Mouse (Mus musculus) kidney, postnatal 0 days (tissue): ENCODE data around the gene Gm12166. TPM values are rescaled to one million over a fixed set of nuclear protein-coding genes. Genes with fewer than 3 reads are reported as not detected.

Experiments used
- ATAC-seq: fragments of 200-750 bp; cut with Nextera tagmentation; replicated peaks from 2 replicates; pipeline ENCODE4 v1.8.0; 2017; ENCODE audit warnings: low read depth, moderate number of reproducible peaks, moderate TSS enrichment, moderate library complexity; ENCODE audit not compliant: low FRiP score
- DNase-seq: peaks from one replicate; pipeline ENCODE4 v3.0.0-alpha.2; 2016; ENCODE audit warnings: low spot score
- H3K27ac ChIP-seq: fragments of 300-500 bp; sonication (generic); 2 replicates; pipeline ENCODE4 v1.5.1; 2014; ENCODE audit warnings: mild to moderate bottlenecking
- H3K27me3 ChIP-seq: fragments of 300-500 bp; sonication (generic); 2 replicates; pipeline ENCODE4 v1.6.1; 2014; ENCODE audit warnings: low read length, mixed read lengths; ENCODE audit not compliant: insufficient read depth
- H3K36me3 ChIP-seq: fragments of 300-500 bp; sonication (generic); 2 replicates; pipeline ENCODE4 v1.6.1; 2014; ENCODE audit warnings: low read length, mixed read lengths; ENCODE audit not compliant: insufficient read depth
- H3K4me1 ChIP-seq: fragments of 300-500 bp; sonication (generic); replicated peaks from 2 replicates; pipeline ENCODE4 v1.6.1; 2014; ENCODE audit warnings: antibody characterized with exemption, low read length, mixed read lengths; ENCODE audit not compliant: insufficient read depth
- H3K4me2 ChIP-seq: fragments of 300-500 bp; sonication (generic); 2 replicates; pipeline ENCODE4 v1.6.1; 2014; ENCODE audit warnings: mild to moderate bottlenecking, low read length, moderate library complexity, mixed read lengths
- H3K4me3 ChIP-seq: fragments of 300-500 bp; sonication (generic); replicated peaks from 2 replicates; pipeline ENCODE4 v1.5.1; 2014; ENCODE audit warnings: low read depth, low read length
- H3K9ac ChIP-seq: fragments of 300-500 bp; sonication (generic); 2 replicates; pipeline ENCODE4 v1.6.1; 2014; ENCODE audit warnings: low read depth, low read length
- H3K9me3 ChIP-seq: fragments of 300-500 bp; sonication (generic); replicated peaks from 2 replicates; pipeline ENCODE4 v1.6.1; 2016; ENCODE audit warnings: low read length, inconsistent platforms, mixed read lengths
- CTCF ChIP-seq: IDR thresholded peaks from 2 replicates; pipeline ENCODE4 v1.5.1; 2016; ENCODE audit warnings: antibody characterized with exemption, low read depth, mild to moderate bottlenecking, moderate library complexity
- WGBS: fragments of 180-500 bp; shearing (Covaris S2); extraction: QIAGEN DNeasy Blood & Tissue Kit; methylation state at CpG from one replicate; pipeline ENCODE4 v1.1.7; 2014; 5-methylcytosine and 5-hydroxymethylcytosine counted together
- polyA plus RNA-seq: library from polyadenylated mRNA; unstranded; fragments of >200 nt; fragmentation: Nextera tagmentation; extraction: Ambion mirVana; gene quantifications from 2 replicates; pipeline ENCODE4 v1.2.1, GENCODE M21; 2015

Gene Gm12166
- polyA plus RNA-seq, 1 experiment from 2014 or later, result 6.0 TPM

DNA sequence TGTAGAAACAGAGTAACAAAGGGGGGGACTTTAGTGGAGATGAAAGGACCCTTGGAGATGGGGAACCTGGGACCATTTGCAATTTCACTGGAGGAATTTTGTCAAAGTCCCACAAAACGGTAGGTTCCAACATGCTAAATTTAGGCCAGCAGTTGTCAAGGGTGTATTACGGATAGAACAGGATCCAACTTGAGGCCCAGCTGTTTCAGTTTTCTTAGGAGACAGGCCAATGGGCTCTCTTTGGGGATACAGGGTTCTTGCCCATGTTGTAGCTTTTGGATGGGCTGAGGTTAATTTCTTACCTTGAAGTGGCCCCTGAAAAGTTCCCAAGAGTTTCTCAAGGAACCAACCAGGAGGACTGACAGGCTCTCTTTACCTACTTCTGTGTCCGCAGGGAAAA, 4.9 kb downstream of the Gm12166 start:
- H3K27me3 ChIP-seq, result no peaks in the 10 kb centered on the region
- 88% methylated on average over 3 of the region's 3 CpGs for WGBS
- no peaks in the 10 kb centered on the region for H3K9me3 ChIP-seq
- no peaks in the 10 kb centered on the region for H3K36me3 ChIP-seq
- no peaks in the 10 kb centered on the region for H3K4me1 ChIP-seq
- H3K4me2 ChIP-seq, result no peak overlapping the region
- no peak overlapping the region for H3K9ac ChIP-seq
- ATAC-seq (no peak), DNase-seq (no peak)
- no peak overlapping the region for H3K4me3 ChIP-seq
- H3K27ac ChIP-seq, result no peak overlapping the region
- no peak for TF ChIP-seq CTCF

- TF ChIP-seq CTCF, result no peak
- no peaks in the 10 kb centered on the region for H3K9me3 ChIP-seq
- 0 out of 2 replicates have a peak, but pooled peaks cover under 1% of the 10 kb centered on the region for H3K4me1 ChIP-seq
- H3K27ac ChIP-seq, result no peak overlapping the region
- no peak overlapping the region for H3K9ac ChIP-seq
- ATAC-seq (no peak), DNase-seq (no peak)
- H3K4me2 ChIP-seq, result no peak overlapping the region
- WGBS, result 66% methylated on average over 5 of the region's 5 CpGs
- no peaks in the 10 kb centered on the region for H3K27me3 ChIP-seq
- no peaks in the 10 kb centered on the region for H3K36me3 ChIP-seq
- no peak overlapping the region for H3K4me3 ChIP-seq
Measured at GRCm38 (mm10) chr11:46044781-46045180, 7.3 kb downstream of the Gm12166 start.

DNA sequence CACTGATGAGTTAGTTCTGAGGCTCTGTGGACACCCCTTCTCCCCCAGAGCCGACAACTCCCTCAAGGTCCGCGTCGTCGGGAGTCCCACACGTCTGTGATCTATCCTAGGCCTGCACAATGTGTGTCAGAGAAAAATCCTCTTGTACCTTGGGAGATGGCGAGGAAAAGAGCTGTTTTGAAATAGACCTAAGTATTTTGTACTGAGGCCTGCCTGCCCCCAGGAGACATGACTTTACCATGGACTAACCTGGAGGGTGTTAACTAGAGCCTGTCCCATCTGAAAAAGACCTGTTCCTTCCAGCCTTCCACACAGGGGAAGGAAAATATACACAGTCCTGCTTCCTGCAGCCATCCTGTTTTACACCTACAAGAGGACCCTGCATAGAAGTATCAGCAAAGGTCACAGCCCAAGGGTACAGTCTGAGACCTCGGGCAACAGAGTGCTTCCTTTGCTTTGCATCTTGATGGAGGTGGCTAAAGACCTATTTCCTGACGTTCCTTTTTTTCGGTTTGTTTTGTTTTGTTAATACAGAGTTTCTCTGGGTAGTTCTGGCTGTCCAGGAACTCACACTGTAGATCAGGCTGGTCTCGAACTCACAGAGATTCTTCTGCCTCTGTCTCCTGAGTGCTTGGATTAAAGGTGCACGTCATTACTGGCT, 10.4 kb downstream of the Gm12166 start:
- Histone ChIP-seq H3K9me3 (no peaks in the 10 kb centered on the region), H3K27ac (peak overlapping the region; percentile 42; the same call in 1 of the 2 replicates), H3K9ac (no peak overlapping the region), H3K36me3 (no peaks in the 10 kb centered on the region), H3K4me3 (no peak overlapping the region), H3K4me1 (0 out of 2 replicates have a peak, but pooled peaks cover 7% of the 10 kb centered on the region), H3K27me3 (no peaks in the 10 kb centered on the region), H3K4me2 (no peak overlapping the region)
- WGBS, result 67% methylated on average over 12 of the region's 12 CpGs
- TF ChIP-seq CTCF, result no peak
- no peak for ATAC-seq
- no peak for DNase-seq

GRCm38 (mm10) chr11:46040841-46041556, 11.1 kb downstream of the Gm12166 start:
- Histone ChIP-seq H3K36me3 (no peaks in the 10 kb centered on the region), H3K4me3 (no peak overlapping the region), H3K27ac (peak overlapping the region; percentile 42; the same call in 1 of the 2 replicates), H3K9me3 (no peaks in the 10 kb centered on the region), H3K4me2 (no peak overlapping the region), H3K27me3 (no peaks in the 10 kb centered on the region), H3K9ac (no peak overlapping the region), H3K4me1 (0 out of 2 replicates have a peak, but pooled peaks cover 7% of the 10 kb centered on the region)
- ATAC-seq, result no peak
- TF ChIP-seq CTCF, result no peak
- 75% methylated on average over 9 of the region's 9 CpGs for WGBS
- no peak for DNase-seq

GRCm38 (mm10) chr11:46039335-46039734, 12.8 kb downstream of the Gm12166 start:
- WGBS, result 14% methylated on average over 11 of the region's 11 CpGs
- no peaks in the 10 kb centered on the region for H3K27me3 ChIP-seq
- H3K4me2 ChIP-seq, result peak overlapping the region; percentile 50
- H3K27ac ChIP-seq, result peak overlapping the region; percentile 72
- H3K9me3 ChIP-seq, result no peaks in the 10 kb centered on the region
- no peak overlapping the region for H3K4me3 ChIP-seq
- ATAC-seq (peak; percentile 57; the same call in 1 of the 2 replicates), DNase-seq (peak; percentile 90)
- H3K9ac ChIP-seq, result 0 out of 2 replicates have a peak overlapping the region, but pooled peaks have one; percentile 18
- 0 out of 2 replicates have a peak, but pooled peaks cover 7% of the 10 kb centered on the region for H3K4me1 ChIP-seq
- no peaks in the 10 kb centered on the region for H3K36me3 ChIP-seq
- TF ChIP-seq CTCF, result no peak

- peak overlapping the region; percentile 50 for H3K4me2 ChIP-seq
- H3K27ac ChIP-seq, result peak overlapping the region; percentile 72
- no peaks in the 10 kb centered on the region for H3K9me3 ChIP-seq
- 42% methylated on average over 15 of the region's 15 CpGs for WGBS
- DNase-seq (no peak), ATAC-seq (no peak)
- H3K4me3 ChIP-seq, result no peak overlapping the region
- no peaks in the 10 kb centered on the region for H3K36me3 ChIP-seq
- no peak for TF ChIP-seq CTCF
- 0 out of 2 replicates have a peak, but pooled peaks cover 7% of the 10 kb centered on the region for H3K4me1 ChIP-seq
- H3K27me3 ChIP-seq, result no peaks in the 10 kb centered on the region
- H3K9ac ChIP-seq, result 0 out of 2 replicates have a peak overlapping the region, but pooled peaks have one; percentile 18
Measured at GRCm38 (mm10) chr11:46038901-46039300, 13.2 kb downstream of the Gm12166 start.
